Mouse (Mus musculus): Measurements from ENCODE around the gene Dnal4.

GRCm38 (mm10) chr15:79807050-79807449, 29.4 kb upstream of the Dnal4 start:
- no peak for TF ChIP-seq POLR2A (IDR thresholded peaks at IDR 0.05; ENCODE audit: insufficient read length, low read depth)
- no peak for TF ChIP-seq REST (IDR thresholded peaks at IDR 0.05; ENCODE audit: insufficient read depth, insufficient read length)
- TF ChIP-seq MAX (IDR thresholded peaks at IDR 0.05; ENCODE audit: low read depth), result no peak
- no peak for TF ChIP-seq MYOD1 (IDR thresholded peaks at IDR 0.05; ENCODE audit: control insufficient read depth in 1 of 3, insufficient read length in 2 of 3, low read depth in 2 of 3)
- TF ChIP-seq USF1 (IDR thresholded peaks at IDR 0.05; ENCODE audit: low read depth), result no peak
- TF ChIP-seq POLR2AphosphoS2 (IDR thresholded peaks at IDR 0.05; ENCODE audit: insufficient read length, low read depth), result no peak
- no peak for TF ChIP-seq TCF12 (IDR thresholded peaks at IDR 0.05; ENCODE audit: insufficient read depth, poor library complexity, severe bottlenecking)
- TF ChIP-seq TCF3 (IDR thresholded peaks at IDR 0.05; ENCODE audit: insufficient read length, low read depth), result no peak
- no peak for TF ChIP-seq E2F4 (IDR thresholded peaks at IDR 0.05; ENCODE audit: insufficient read depth)
- TF ChIP-seq SRF (IDR thresholded peaks at IDR 0.05; ENCODE audit: control insufficient read depth, insufficient read length, low read depth), result no peak
- no peak for TF ChIP-seq CEBPB (IDR thresholded peaks at IDR 0.05; ENCODE audit: insufficient read depth, poor library complexity, severe bottlenecking)
- no peak for TF ChIP-seq MYOG (IDR thresholded peaks at IDR 0.05; ENCODE audit: control insufficient read depth in 1 of 3, insufficient read depth in 1 of 3, insufficient read length in 2 of 3, low read depth in 2 of 3)

Data from myocyte (in vitro differentiated cells).